Mouse (Mus musculus) left cerebral cortex, adult 11 months (tissue): ENCODE measurements around the gene Ulbp1.
"Not testable (repeated sequence)": the region's sequence is repeated elsewhere in the genome, so short reads cannot be mapped to it uniquely, and the experiment has no call there.

ENCODE experiments used
- DNase-seq: peaks from one replicate; pipeline ENCODE4 v3.0.0; 2022; ENCODE audit warnings: low spot score

The Ulbp1 gene

DNA sequence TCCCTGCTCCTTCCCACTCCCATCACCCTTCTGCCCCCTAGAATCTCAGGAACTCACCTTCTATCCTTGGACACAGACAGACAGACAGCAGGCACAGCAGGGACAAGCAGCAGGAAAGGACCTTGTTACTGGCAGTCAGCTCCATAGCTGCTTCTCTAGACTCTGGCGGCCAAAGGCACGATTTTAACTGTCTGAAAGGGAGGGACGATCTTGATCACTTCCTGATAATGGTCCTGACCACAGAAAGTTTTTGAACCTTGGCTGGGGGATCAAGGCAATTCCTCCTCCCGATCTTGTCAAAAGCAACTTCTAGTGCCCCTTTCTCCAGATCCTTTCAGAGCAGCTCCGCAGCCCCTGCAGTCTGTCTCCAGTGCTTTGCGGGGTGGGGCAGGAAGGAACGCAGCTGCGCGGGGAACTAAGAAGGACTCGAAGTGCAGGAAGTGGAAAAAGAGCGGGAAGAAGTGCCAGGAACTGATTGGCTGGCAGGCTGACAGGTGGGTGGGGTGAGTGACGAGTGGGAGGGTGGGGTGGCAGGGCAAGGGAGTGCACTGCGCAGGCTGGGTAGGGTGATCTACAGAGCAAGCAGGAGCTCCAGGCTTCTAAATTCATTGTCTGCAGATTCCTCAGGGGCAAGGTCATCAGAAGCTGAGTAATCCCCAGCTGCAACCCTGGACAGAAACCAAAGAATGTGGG is at the start of gene Ulbp1:
Gene Ulbp1, minus strand, starts transcription at position 442 of the 693 bp plus-strand sequence.
- no peak for DNase-seq

DNA sequence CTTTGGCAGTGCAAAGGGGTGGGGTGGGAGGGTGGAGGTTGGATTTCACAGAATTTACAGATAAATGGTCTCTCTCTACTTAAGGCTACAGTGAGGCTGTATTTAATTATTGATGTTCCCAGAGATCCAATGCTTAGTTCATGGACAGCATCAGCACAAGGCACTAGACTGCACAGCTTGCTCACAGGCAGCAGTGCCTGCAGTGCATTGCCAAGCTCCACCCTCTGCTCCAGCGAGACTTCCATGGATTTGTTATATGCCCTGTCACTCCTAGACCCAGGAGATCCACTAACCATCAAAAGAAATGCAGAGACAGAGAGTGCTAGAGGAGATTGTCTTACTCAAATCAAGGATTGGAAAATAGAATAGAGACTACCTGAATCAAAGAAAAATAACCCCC is 24.7 kb upstream of the Ulbp1 start:
- not testable (repeated sequence) for DNase-seq

DNA sequence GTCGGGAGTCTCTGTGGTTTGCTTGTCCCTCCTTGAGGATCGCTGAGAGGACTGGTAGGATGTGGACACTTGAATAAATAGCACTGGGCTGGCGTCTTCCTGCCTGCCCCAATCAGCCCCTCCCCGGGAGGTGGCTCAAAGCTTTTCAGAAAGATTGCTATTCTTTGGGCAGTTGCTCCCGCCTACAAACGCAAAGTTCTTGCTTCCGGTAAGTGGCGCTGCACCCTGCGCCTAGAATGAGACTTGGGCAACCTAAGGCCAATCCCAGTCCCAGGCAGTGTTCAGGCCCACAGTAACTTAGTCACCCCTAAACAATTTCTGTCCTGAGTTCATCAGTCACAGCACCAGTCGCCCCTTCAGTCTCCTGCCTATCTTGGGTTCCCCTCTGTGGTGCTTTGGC is 18.9 kb upstream of the Ulbp1 start:
- DNase-seq, result not testable (repeated sequence)

DNA sequence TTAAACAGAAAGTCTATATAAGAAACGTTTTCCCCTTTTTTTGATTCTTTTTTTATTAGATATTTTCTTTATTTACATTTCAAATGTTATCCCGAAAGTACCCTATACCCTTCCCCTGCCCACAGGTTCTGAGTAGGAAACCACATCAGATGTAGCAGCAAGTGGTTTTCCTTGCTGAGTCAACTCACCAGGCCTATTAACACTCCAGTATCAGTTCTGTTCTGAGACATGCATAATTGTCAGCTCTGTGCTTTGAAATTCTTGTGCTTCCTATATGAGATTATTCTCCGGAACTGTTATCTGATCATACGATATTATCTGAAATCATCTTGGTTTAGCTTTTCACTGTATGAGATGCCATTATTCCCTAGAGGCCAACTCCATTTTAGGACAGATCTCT is 10.2 kb upstream of the Ulbp1 start:
- DNase-seq, result no peak

DNA sequence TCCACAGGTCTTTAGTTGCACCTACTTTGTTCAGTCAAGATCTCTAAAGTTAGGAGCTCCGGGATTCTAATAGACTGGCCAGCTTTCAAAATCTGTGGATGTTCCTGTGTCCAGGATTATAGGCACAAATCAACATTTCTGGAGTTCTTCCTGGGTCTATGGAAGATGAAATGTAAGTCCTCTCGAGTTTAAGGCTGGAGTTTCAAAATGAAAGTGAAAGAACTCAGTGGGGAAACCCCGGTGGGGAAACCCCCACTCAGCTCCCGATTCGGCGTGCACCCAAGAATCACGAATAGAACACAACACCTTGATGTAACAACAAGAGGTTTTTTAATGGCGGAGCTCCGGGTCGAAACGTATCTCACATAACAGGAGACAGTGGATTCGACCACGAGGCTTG is 787 bp upstream of the Ulbp1 start:
- not testable (repeated sequence) for DNase-seq

DNA sequence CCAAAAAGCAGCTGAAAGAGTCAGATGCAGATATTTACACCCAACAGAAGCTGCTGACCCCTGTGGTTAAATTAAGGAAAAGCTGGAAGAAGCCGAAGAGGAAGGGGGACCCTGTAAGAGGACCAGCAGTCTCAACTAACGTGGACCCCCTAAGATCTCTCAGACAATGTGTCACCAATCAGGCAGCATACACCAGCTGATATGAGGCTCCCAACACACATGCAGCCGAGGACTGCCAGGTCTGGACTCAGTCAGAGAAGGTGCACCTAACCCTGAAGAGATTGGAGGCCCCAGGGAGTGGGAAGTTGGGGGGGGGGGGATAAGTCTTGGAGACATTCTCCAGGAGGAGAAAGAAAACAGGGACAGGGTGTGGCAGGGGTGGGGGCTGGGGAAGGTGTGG is 1.8 kb downstream of the Ulbp1 start:
- no peak for DNase-seq

DNA sequence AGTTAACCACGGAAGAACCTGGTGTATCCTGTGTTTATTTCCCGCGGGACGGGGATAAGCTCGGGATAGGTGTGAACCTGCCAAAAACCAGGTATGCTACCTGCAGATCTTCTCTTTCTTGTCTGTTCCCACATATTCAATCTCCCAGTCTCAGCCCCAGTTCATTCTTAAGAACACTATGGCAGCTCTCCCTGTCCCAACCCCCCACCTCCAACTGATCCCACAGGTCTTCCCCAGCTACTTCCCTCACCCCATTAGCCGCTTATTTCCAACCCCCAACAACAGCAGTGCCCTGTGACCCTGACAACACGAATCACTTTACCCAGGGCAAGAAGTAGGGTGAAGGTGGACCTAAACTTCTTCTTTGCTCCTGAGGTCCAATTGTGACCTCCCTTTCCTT is 3.0 kb downstream of the Ulbp1 start:
- no peak for DNase-seq

DNA sequence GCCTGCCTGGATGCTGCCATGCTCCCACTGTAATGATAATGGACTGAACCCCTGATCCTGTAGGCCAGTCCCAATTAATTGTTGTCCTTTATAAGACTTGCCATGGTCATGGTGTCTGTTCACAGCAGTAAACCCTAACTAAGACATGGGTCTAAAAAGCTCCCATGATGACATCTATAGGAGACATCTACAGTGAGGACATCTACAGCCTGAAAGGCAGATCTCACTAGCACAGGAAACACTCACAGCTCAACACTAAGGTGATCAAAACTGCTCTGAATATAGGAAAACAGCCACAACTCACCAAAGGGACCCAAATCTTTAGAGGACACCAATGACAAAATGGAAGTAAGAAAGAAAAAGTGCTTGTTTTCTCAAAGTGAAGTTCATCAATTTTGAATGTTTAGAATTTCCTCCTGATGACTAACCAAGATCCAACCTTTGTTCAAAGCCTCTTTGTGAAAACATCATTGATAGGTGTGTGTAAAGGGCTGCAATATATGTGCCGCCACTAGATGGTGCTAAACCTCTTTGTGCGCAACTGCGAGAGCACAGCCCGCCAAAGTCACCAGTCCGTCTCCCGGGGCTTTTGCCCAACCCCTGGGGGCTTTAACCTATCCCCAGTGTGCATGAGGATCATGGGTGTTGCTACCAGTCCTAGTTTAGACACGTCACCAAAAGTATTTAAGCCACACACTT is 3.6 kb downstream of the Ulbp1 start:
- peak; percentile 31 for DNase-seq

DNA sequence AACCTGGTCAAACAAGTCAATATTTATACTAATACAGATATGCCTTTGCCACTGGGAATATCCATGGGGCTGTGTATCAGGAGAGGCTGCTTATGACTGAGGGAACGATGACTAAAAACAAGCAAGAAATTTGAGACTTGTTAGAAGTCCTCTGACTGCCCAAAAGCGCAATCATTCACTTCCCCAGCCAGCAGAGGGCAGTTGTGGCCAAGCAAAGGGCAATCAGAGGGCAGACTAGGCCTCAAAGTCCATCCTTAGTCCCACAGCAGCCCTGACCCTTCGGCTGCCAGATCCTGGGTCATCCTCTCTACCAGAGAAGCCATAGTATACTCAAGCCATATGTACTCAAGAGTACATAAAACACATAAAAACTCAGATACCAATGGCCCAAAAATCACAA is 11.4 kb downstream of the Ulbp1 start:
- DNase-seq, result no peak

DNA sequence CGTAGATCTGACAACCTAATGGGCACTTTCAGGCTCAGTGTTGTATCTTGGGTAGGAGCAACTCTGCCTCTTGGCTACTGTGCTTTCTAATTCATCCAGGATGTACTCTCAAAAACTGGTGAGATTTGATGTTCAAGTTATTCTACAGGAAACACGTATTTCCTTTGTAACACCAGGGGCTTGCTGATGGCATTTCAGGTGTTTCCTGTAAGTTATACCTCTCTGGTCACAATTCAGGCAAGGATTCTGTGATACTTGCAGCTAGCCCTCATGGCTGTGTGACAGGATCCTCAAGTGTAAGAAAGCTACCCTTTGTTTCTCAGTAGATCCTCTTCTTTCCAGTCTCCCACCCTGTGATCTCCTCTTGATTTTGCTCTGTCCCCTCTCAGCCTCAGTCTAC is 34.5 kb downstream of the Ulbp1 start:
- DNase-seq, result no peak

DNA sequence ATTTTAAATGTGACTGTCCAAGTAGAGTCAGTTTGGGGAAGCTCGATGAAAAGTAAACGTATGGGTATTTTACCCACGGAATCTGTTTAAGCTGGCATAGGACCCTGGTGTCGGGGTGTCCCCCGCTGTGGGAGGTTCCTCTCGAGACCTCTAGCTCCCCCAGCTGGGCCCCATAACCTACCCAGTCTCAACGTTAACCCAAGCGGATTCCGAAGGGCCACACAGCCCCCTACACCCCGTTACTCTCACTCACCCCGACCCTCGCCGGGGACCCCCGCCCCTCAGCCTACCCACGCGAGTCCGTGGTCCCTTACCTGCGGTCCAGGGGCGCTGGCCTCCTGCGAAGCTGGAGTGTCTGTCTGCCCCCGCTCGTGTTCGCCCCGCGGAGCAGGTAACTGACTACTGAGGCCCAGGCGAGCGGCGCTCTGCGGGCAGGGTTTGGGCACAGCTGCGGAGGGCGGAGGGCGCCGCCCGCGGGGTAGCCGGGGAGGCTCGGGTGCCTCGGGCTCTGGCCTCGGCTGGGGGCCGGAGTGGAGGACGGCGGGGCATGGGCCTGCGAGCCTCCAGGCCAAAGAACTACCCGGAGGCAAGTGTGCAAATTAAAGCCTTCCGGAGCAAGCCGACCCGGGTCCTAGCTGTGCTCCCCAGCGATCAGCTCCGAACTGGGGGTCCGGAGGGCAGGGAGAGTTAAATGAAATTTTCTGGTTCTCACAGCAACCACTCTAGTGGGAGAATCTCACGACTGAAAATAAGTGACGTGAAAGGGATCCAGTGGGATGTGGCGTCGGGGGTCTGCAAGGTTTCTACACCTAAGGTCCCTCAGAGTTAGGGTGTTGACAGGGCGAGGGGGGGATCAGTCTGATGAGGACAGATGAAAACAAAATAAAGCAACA is 80.0 kb downstream of the Ulbp1 start:
- DNase-seq, result no peak

DNA sequence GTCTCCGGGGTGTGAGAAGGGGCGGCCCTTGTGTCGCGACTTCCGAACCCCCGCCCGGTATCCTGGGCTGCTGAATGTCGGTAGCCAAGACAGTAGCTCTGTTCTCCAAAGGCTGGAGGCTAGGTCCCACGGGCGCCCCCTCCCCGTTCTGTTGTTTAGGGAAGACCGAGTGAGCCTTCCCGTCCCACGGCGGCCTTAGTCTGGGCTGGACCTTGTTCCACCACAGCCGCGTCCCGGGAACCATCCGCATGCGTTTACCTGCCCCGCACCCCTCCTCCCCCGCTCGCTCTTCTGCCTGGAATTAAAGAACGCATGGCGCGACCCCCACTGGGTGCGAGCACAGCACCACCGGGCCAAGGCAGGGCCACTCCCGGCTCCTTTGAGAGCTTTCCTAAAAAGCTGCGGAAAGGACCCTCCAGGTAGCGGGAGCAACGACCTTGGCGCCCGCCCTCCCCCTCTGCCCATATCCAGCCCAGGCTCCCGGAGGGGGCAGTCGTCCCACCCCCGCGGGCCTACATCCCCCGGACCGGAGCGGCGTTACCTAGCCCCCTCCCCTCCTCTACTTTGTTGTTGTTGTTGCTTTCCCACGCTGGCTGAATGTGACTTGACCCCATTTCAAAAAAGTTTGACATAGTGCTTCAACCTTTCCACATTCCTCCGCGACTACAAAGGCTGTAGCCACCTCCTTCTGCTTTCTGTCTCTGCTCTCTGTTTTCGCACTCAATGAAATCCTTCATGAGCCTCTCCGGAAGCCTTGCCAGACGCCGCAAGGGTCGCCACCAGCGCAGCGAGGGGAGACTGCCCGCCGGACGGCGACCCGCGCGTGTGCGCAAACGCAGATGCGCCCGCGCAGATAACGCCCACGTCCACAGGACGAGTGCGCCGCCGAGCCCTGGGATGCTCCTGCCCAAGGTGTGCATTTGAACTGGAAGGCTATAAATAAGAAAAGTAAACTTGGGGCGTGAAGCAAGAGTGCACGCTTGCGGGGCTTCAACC is 81.2 kb downstream of the Ulbp1 start:
- no peak for DNase-seq

DNA sequence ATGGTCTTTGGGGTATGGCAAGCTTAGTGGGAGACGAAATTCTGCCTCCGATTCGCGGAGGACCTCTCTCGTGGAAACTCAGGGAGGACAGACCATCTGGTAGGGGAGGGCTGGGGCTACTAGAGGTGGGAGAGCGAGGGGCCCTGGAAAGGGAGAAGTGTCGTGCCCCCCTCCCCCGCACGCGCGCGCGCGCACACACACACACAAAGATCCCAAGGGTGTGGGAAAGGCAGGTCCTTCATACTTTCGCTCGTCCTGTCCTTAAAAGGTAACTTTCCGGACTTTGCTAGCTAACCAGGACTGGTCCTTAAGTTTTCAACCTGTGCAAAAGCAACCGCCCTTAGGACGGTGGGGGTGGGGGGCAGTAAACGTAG is 81.9 kb downstream of the Ulbp1 start:
- no peak for DNase-seq

DNA sequence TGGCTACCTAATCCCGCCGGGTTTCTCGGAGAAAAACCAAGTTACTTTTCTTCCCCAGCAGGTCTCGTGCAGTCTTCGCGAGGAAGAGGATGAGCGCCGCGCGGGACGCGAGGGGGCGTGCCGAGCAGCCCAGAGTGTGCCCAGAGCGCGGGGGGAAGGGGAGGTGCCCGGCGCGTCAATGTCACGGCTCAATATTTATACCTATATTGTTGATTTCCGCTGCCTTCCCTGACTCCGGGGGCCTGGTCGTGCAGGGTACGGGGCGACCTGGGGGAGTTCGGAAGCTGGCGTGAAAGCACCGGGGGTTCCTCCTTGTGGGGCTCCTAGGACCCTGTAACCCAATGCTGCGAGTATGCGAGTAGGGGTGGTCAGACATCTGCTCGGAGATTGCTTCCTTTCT is 82.3 kb downstream of the Ulbp1 start:
- no peak for DNase-seq
